Mouse (Mus musculus) lung, adult 2 months (tissue): ENCODE data around the gene Foxl1. TPM values are rescaled to one million over a fixed set of nuclear protein-coding genes. Genes with fewer than 3 reads are reported as not detected.
"Not testable (repeated sequence)": the region's sequence is repeated elsewhere in the genome, so short reads cannot be mapped to it uniquely, and the experiment has no call there.

Experiments
- DNase-seq: peaks from one replicate; pipeline ENCODE4 v3.0.0; 2022
- H3K4me1 ChIP-seq: fragments of 200-500 bp; 2 replicates; pipeline ENCODE4 v1.6.1; 2011; ENCODE audit warnings: low read length; ENCODE audit not compliant: control insufficient read depth, insufficient read depth
- H3K4me3 ChIP-seq: fragments of 200-500 bp; replicated peaks from 2 replicates; pipeline ENCODE3; 2011; ENCODE audit warnings: low read depth, mild to moderate bottlenecking, control low read depth, low read length; ENCODE audit errors: extremely low read depth
- CTCF ChIP-seq: fragments of 200-500 bp; IDR thresholded peaks from 2 replicates; pipeline ENCODE4 v1.5.1; 2011; ENCODE audit warnings: mild to moderate bottlenecking, low read length, control low read depth; ENCODE audit not compliant: insufficient read depth
- POLR2A ChIP-seq: fragments of 200-500 bp; IDR thresholded peaks from 2 replicates; pipeline ENCODE4 v1.6.1; 2011; ENCODE audit warnings: low read depth, mild to moderate bottlenecking, control low read depth, low read length, borderline replicate concordance; ENCODE audit errors: extremely low read depth
- WGBS: fragments of 180-500 bp; shearing (Covaris S2); methylation state at CpG from one replicate; pipeline ENCODE4 v1.1.7; 2018; 5-methylcytosine and 5-hydroxymethylcytosine counted together
- polyA plus RNA-seq: library from polyadenylated mRNA; depleted of rRNA; stranded (reverse); fragments of >200 nt; gene quantifications from 2 replicates; pipeline ENCODE4 v1.2.3, GENCODE M21; 2012

Foxl1 gene
- polyA plus RNA-seq, 1 experiment = 2.5 TPM

DNA sequence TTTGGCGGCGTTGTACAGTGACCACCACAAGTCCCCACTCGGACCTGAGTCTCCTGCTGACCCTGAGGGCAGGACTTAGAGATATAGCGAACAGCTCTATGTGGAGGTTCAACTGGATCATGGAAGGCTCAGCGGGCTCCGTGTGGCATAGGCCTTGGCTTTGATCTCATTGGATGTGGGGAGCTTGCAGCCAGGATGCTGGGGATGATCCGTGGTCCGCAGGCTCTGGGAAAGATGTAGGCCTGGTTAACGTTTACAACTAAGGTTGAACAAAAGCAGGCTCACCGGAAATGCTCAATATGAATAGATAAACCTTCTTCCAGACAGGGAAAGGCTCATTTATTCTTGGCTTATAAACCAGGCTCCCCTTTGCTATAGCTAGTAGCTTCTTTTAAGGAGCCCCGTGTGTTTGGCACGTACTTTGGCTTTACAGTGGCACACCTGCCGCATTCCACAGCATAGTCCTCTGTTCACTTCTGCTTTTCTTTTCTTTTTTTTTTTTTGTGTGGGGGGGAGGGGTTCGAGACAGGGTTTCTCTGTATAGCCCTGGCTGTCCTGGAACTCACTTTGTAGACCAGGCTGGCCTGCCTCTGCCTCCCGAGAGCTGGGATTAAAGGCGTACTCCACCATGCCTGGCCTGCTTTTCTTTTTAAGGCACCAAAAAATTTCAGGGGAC, 1.7 kb downstream of the Foxl1 start:
- DNase-seq = no peak
- H3K4me1 ChIP-seq = peaks cover 4% of the 10 kb centered on the region
- TF ChIP-seq CTCF = no peak
- no peak for TF ChIP-seq POLR2A
- no peak overlapping the region for H3K4me3 ChIP-seq
- 39% methylated on average over 16 of the region's 16 CpGs for WGBS

DNA sequence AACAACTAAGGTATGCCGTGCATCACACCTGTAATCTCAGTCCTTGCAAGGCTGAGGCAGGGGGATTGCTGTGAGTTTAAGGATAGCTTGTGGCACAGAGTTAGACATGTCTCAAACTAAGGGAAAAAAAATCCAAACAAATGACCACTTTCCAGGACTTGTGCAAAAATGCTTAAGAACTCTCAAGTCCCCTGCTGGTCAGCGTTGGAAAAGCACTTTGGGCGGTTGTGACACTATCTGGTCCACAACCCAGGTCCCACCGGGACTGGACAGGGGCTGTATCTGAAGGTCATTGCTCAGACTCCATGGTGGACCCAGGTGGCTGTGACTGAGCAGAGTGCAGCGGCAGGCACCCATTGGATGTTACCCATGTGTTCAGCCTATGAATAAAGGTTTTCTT, 2.8 kb downstream of the Foxl1 start:
- H3K4me3 ChIP-seq = no peak overlapping the region
- no peak for DNase-seq
- peaks cover 4% of the 10 kb centered on the region for H3K4me1 ChIP-seq
- TF ChIP-seq CTCF (peak; percentile 29; the same call in 1 of the 2 replicates), POLR2A (no peak)
- WGBS = 38% methylated on average over 5 of the region's 5 CpGs

DNA sequence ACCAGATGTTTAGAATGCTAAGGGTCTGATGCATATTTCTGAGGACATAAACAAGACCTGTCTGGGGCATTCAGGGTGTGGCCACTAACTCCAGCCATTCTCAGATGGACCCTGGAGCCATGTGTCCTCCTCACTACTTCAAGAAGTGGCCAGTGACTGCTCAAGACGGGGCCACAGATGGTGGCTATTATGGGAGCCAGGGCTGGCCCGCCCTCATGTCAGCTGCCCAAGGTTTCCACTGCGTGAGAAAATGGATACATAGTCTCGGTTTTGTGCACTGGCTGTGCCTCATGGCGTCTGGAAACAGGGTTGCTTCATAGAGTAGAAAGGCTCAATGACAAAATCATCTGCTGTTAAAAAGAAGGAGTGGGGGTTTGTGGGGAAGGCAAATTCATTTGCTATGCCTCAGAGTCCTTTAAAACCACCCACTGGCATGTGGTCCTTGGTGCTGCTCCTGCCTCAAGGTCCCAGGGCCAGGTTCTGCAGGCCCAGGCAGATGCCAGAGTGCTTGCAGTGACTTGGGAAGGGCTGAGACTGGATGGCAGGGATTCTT, 5.3 kb downstream of the Foxl1 start:
- no peak for TF ChIP-seq POLR2A
- no peak for TF ChIP-seq CTCF
- DNase-seq = no peak
- Histone ChIP-seq H3K4me3 (no peak overlapping the region), H3K4me1 (peaks cover 2% of the 10 kb centered on the region)
- 81% methylated on average over 5 of the region's 5 CpGs for WGBS

DNA sequence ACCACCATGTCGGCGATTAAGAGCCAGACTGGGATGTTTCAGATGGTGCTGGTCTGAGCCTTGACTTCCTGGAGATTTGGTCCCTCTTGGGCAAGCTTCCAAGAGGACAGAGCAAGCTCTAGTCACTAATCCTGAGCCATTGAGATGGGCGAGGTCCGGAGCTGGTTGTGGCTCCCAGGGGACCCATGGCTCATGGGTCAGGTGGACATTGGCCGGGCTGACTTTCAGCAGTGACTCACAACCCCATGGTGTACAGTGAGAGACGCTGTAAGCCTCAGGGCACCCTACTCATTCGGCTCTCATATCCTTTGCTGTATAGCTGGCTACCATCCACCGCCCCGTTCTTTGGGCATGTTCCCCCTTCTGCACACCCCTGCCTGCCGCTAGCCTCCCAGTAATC, 6.4 kb downstream of the Foxl1 start:
- Histone ChIP-seq H3K4me1 (no peaks in the 10 kb centered on the region), H3K4me3 (no peak overlapping the region)
- TF ChIP-seq POLR2A (no peak), CTCF (no peak)
- no peak for DNase-seq
- 85% methylated on average over 10 of the region's 10 CpGs for WGBS

DNA sequence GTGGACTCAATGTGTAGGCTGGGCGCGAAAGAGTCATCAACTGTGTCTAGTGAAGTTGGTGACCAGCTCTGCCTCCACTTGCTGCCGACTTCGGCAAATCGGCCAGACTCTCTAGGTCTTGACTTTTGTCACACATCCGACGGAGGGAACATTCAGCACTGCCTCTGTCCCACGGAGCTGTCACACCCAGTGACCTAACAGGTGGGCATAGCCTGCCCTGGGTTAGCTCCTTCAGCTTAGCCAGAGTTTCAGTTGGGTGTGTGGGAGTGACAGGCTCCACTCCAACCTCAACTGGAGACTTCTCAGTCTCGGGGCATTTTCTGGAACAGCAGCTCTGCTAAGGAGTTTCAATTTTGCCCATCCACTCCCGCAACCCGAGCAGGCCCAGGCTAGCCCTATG, 6.8 kb downstream of the Foxl1 start:
- DNase-seq = no peak
- WGBS = 87% methylated on average over 11 of the region's 11 CpGs
- TF ChIP-seq CTCF (no peak), POLR2A (no peak)
- H3K4me1 ChIP-seq = no peaks in the 10 kb centered on the region
- H3K4me3 ChIP-seq = no peak overlapping the region

DNA sequence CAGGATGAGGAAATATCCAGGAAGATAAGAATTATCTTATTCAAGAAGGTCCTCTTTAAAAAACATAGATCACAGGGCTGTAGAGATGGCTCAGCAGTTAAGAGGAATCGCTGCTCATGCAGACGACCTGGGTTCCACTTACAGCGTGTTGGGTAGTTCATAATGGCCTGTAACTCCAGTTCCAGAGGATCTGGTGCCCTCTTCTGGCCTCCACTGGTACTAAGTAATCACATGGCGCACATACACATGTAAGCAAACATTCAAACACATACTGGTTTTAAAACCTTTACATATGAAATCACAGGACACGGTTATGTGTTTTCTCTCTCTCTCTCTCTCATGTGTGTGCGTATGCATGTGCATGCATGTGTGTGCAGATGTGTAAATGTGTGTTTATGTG, 9.1 kb downstream of the Foxl1 start:
- H3K4me3 ChIP-seq = no peak overlapping the region
- WGBS = 94% methylated on average over 6 of the region's 6 CpGs

DNA sequence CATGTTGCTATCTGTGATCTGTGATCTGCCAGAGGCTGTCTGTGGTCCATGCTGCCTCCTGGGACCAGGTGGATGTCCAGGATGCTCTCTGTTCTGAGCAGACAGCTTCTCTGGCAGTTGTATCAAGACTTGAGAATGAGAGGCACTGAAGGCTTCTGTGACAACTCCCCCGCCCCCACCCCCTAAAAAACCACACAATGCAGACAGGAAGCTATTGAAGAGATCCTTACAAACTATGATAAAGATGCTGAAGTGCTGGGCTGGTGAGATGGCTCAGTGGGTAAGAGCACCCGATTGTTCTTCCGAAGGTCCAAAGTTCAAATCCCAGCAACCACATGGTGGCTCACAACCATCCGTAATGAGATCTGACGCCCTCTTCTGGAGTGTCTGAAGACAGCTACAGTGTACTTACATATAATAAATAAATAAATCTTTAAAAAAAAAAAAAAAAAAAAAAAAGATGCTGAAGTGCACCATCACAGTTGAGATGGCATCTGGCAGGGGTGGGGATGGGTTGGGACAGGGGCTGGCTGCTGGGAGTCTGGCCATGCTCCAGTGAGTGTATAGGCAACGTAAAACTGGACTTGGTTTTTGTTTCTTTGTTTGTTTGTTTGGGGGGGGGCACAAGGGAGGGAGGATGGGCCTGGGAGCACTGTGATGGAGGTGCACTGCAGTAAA, 17.9 kb downstream of the Foxl1 start:
- DNase-seq, H3K4me1 ChIP-seq: not testable (repeated sequence)
- 42% methylated on average over 5 of the region's 6 CpGs for WGBS

More for the DNA sequence above, 9.1 kb downstream of the Foxl1 start:
- DNase-seq = no peak
- H3K4me1 ChIP-seq = no peaks in the 10 kb centered on the region
- TF ChIP-seq CTCF (no peak), POLR2A (no peak)

DNA sequence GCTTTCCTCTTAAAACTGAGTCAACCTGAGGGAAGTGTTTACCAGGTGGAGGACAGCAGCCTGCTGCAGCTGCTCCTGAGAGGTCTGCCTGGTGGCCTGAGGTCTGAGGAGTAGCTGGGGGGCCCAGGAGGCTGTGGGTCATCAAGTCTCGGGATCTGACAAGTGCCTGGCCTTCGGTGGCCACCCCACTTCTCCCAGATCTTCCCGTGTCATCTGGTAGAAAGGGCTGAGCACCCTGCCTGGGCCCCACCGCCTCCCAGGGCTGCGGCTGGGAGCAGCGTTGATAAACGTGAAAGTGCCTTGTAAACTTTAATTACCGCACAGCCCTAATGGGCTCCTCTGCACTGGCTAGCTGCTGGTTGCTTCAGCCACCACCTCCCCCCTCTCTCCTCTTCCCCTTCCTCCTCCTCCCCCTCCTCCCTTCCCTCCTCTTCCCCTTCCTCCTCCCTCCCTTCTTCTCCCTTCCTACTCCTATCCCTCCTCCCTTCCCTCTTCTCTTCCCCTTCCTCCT, 20.9 kb downstream of the Foxl1 start:
- WGBS = 27% methylated on average over 8 of the region's 8 CpGs
- TF ChIP-seq POLR2A (no peak), CTCF (no peak)
- no peak for DNase-seq
- no peak overlapping the region for H3K4me3 ChIP-seq
- no peaks in the 10 kb centered on the region for H3K4me1 ChIP-seq

More for the DNA sequence above, 17.9 kb downstream of the Foxl1 start:
- H3K4me3 ChIP-seq = not testable (repeated sequence)

DNA sequence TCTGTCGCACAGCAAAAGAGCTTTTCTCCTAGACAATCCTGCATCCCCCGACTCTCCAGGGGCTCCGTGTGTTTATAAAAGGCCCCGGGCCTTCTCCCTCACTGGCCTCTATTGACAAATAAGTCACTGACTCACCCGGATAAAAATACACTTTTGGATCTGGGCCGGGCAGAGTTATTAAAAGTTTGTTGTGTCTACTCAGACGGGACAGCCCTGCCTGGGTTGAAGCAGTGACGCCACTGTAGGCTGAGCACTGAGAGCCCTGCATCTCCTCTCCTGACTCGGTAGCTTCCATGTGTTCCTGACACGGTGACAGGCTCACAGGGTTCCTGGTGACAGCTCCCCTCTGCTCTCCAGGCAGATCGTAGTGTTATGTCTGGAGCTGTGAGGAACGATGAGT, 24.7 kb downstream of the Foxl1 start:
- no peak for DNase-seq
- no peak overlapping the region for H3K4me3 ChIP-seq
- no peaks in the 10 kb centered on the region for H3K4me1 ChIP-seq
- 39% methylated on average over 12 of the region's 12 CpGs for WGBS
- TF ChIP-seq CTCF (no peak), POLR2A (no peak)

DNA sequence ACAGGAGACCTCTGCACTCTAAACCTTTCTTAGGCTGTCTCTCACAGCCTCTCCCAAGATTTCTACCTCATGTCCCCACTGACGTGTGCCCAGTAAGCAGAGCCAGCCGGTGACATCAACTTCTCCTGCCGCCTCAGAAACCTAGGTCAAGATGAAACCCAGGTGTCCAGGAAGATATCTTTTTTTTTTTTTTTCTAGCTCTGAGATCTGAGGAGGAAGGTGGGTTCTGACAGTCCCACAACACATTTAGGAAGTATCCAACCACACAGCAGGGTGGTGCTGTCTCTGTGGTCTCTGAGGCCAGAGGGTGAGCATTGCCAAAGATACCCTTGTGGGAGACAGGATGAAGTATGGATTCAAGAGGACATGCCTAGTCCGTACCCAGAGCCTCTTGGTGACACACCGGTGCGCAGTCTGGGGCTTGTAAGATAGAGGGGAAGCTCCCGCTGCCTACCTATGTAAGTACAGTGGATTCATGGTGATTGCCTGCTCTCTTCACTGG, 29.3 kb downstream of the Foxl1 start:
- no peak for DNase-seq

More for the DNA sequence above, 29.3 kb downstream of the Foxl1 start:
- WGBS = 78% methylated on average over 7 of the region's 7 CpGs
- no peaks in the 10 kb centered on the region for H3K4me1 ChIP-seq
- no peak overlapping the region for H3K4me3 ChIP-seq
- no peak for TF ChIP-seq POLR2A
